Mouse (Mus musculus): Measurements from ENCODE around the gene Zbtb12. TPM values are rescaled to one million over a fixed set of nuclear protein-coding genes. Genes with fewer than 3 reads are reported as not detected.
"Not testable (repeated sequence)": the region's sequence is repeated elsewhere in the genome, so short reads cannot be mapped to it uniquely, and the experiment has no call there.

Gene Zbtb12
- polyA plus RNA-seq, 1 experiment from 2014 or later: 0.41 TPM

DNA sequence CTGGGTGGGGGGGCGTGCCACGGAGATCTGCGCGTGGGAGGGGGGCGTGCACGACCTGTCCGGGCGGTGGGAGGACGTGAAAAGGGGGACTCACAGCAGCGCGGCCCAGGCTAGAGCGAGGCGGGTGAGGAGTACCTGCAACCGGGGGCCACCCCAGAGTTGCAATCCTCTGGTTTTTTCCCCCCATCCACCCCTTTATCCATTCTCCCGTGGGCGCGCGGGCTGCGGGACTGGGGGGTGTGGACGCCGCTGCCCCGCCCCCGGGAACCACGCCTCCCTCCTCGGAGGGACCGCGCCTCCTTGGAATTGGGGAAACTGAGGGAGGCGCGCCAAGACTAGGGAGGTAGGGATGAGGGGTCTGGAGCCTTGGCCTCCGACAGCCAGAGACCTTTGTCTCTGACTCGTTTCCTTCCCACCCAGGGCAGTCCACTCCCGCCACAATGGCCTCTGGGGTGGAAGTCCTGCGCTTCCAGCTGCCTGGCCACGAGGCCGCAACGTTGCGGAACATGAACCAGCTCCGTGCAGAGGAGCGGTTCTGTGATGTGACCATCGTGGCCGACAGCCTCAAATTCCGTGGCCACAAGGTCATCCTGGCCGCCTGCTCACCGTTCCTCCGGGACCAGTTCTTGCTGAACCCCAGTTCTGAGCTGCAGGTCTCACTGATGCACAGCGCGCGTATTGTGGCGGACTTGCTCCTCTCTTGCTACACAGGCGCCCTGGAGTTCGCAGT, 15.7 kb downstream of the Zbtb12 start:
- peak overlapping the region; percentile 98 for H3K4me2 ChIP-seq
- H3K4me1 ChIP-seq (replicated peaks): peaks cover 72% of the 10 kb centered on the region
- no peaks in the 10 kb centered on the region for H3K9me3 ChIP-seq (replicated peaks)
- 0 out of 2 replicates have a peak, but pooled peaks cover 7% of the 10 kb centered on the region for H3K36me3 ChIP-seq (replicated peaks)
- peak overlapping the region; percentile 84 for H3K27ac ChIP-seq (replicated peaks)
- WGBS (ENCODE audit: insufficient replicate concordance): 14% methylated on average over 51 of the region's 51 CpGs
- peak; percentile 5; the same call in 1 of the 2 replicates for ATAC-seq (ENCODE audit: insufficient read depth)
- H3K27me3 ChIP-seq: no peaks in the 10 kb centered on the region
- peak overlapping the region; percentile 72 for H3K9ac ChIP-seq
- H3K4me3 ChIP-seq (replicated peaks): peak overlapping the region; percentile 73

GRCm38 (mm10) chr17:34895724-34896123, 16.4 kb downstream of the Zbtb12 start:
- Histone ChIP-seq H3K27me3 (no peaks in the 10 kb centered on the region), H3K9ac (no peak overlapping the region), H3K27ac (replicated peaks) (peak overlapping the region; percentile 84), H3K4me2 (peak overlapping the region; percentile 98; the same call in 1 of the 2 replicates), H3K9me3 (replicated peaks) (no peaks in the 10 kb centered on the region), H3K36me3 (replicated peaks) (0 out of 2 replicates have a peak, but pooled peaks cover 7% of the 10 kb centered on the region), H3K4me3 (replicated peaks) (peak overlapping the region; percentile 73; the same call in 1 of the 2 replicates), H3K4me1 (replicated peaks) (peaks cover 78% of the 10 kb centered on the region)
- no peak for ATAC-seq (ENCODE audit: insufficient read depth)
- 91% methylated on average over 15 of the region's 15 CpGs for WGBS (ENCODE audit: insufficient replicate concordance)

DNA sequence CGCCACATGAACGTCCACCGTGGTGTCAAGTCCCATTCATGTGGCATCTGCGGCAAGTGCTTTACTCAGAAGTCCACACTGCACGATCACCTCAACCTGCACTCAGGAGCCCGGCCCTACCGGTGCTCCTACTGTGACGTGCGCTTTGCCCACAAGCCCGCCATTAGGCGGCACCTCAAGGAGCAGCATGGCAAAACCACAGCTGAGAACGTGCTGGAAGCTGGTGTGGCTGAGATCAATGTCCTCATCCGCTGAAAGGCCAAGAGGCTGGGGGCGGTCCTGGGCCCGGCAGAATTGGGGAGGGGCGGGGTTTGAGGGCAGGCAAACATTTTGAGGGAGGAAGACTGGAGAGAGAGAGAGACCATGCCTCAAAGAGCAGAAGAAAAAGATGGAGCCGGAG, 17.1 kb downstream of the Zbtb12 start:
- no peak overlapping the region for H3K9ac ChIP-seq
- 69% methylated on average over 17 of the region's 17 CpGs for whole genome bisulfite sequencing (ENCODE audit: insufficient replicate concordance)
- H3K36me3 ChIP-seq (replicated peaks): 0 out of 2 replicates have a peak, but pooled peaks cover 11% of the 10 kb centered on the region
- H3K4me1 ChIP-seq (replicated peaks): peaks cover 78% of the 10 kb centered on the region
- H3K9me3 ChIP-seq (replicated peaks): no peaks in the 10 kb centered on the region
- no peak overlapping the region for H3K4me3 ChIP-seq (replicated peaks)
- no peak for ATAC-seq (ENCODE audit: insufficient read depth)
- peak overlapping the region; percentile 99 for H3K4me2 ChIP-seq
- H3K27ac ChIP-seq (replicated peaks): 0 out of 2 replicates have a peak overlapping the region, but pooled peaks have one; percentile 19
- H3K27me3 ChIP-seq: no peaks in the 10 kb centered on the region

GRCm38 (mm10) chr17:34897373-34898159, 18.3 kb downstream of the Zbtb12 start:
- H3K27me3 ChIP-seq: no peaks in the 10 kb centered on the region
- H3K27ac ChIP-seq (replicated peaks): peak overlapping the region; percentile 92
- H3K36me3 ChIP-seq (replicated peaks): peaks cover 16% of the 10 kb centered on the region
- no peaks in the 10 kb centered on the region for H3K9me3 ChIP-seq (replicated peaks)
- no peak for ATAC-seq (ENCODE audit: insufficient read depth)
- WGBS (ENCODE audit: insufficient replicate concordance): 5% methylated on average over 10 of the region's 10 CpGs
- H3K4me1 ChIP-seq (replicated peaks): peaks cover 78% of the 10 kb centered on the region
- H3K9ac ChIP-seq: peak overlapping the region; percentile 82
- H3K4me3 ChIP-seq (replicated peaks): peak overlapping the region; percentile 79
- peak overlapping the region; percentile 99 for H3K4me2 ChIP-seq

DNA sequence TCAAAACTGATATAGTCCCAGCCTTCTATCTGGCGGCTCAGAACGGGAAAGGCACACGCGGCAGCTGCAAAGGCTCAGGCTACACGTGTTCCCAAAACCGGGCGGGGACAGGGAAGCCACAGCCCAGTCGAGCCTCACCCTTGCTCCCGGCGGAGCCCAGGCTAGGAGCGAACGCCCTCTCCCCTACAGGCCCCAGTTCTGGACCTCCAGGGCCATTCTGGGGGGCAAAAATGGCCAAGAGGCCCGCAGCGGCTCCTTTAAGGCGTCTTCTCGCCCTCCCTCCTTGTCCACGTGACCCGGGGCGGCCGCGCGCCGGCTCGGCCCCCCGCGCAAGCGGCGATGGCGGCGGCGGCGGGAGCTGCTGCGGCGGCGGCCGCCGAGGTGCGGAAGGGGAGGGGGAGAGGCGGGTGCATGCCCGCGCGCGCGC, 18.9 kb downstream of the Zbtb12 start, which contains the start of the genes C2 and Ehmt2:
C2 (minus strand) TSS at position 106 of the 427 bp plus-strand sequence.
Ehmt2 (plus strand) TSS at position 310 of the 427 bp plus-strand sequence.
- Histone ChIP-seq H3K4me3 (replicated peaks) (peak within 1 kb of the TSS; percentile 79), H3K27ac (replicated peaks) (peak within 1 kb of the TSS; percentile 92), H3K9me3 (replicated peaks) (no peaks in the 10 kb centered on the region), H3K4me1 (replicated peaks) (peaks cover 77% of the 10 kb centered on the region), H3K4me2 (peak within 1 kb of the TSS; percentile 99), H3K36me3 (replicated peaks) (peaks cover 22% of the 10 kb centered on the region), H3K27me3 (no peaks in the 10 kb centered on the region), H3K9ac (peak within 1 kb of the TSS; percentile 82)
- WGBS (ENCODE audit: insufficient replicate concordance): under 1% methylated on average over 22 of the region's 44 CpGs
- peak; percentile 37 for ATAC-seq (ENCODE audit: insufficient read depth)

- Histone ChIP-seq H3K27me3 (no peaks in the 10 kb centered on the region), H3K4me2 (peak overlapping the region; percentile 99), H3K9me3 (replicated peaks) (no peaks in the 10 kb centered on the region), H3K36me3 (replicated peaks) (peaks cover 23% of the 10 kb centered on the region), H3K9ac (peak overlapping the region; percentile 82), H3K4me3 (replicated peaks) (peak overlapping the region; percentile 79), H3K4me1 (replicated peaks) (peaks cover 76% of the 10 kb centered on the region), H3K27ac (replicated peaks) (peak overlapping the region; percentile 92)
- WGBS (ENCODE audit: insufficient replicate concordance): under 1% methylated on average over 21 of the region's 47 CpGs
- no peak for ATAC-seq (ENCODE audit: insufficient read depth)
These were observed 19.4 kb downstream of the Zbtb12 start for GRCm38 (mm10) chr17:34898706-34899052.

- Histone ChIP-seq H3K9me3 (replicated peaks) (no peaks in the 10 kb centered on the region), H3K36me3 (replicated peaks) (peaks cover 24% of the 10 kb centered on the region), H3K4me1 (replicated peaks) (peaks cover 71% of the 10 kb centered on the region), H3K27me3 (no peaks in the 10 kb centered on the region), H3K4me2 (peak overlapping the region; percentile 99), H3K4me3 (replicated peaks) (peak overlapping the region; percentile 79), H3K27ac (replicated peaks) (peak overlapping the region; percentile 92), H3K9ac (peak overlapping the region; percentile 82)
- under 1% methylated on average over 34 of the region's 45 CpGs for WGBS (ENCODE audit: insufficient replicate concordance)
- no peak for ATAC-seq (ENCODE audit: insufficient read depth)
These were observed 20.0 kb downstream of the Zbtb12 start for GRCm38 (mm10) chr17:34899053-34899889.

GRCm38 (mm10) chr17:34899890-34900243, 20.6 kb downstream of the Zbtb12 start:
- no peaks in the 10 kb centered on the region for H3K27me3 ChIP-seq
- H3K4me3 ChIP-seq (replicated peaks): peak overlapping the region; percentile 79
- peak overlapping the region; percentile 82 for H3K9ac ChIP-seq
- H3K36me3 ChIP-seq (replicated peaks): peaks cover 30% of the 10 kb centered on the region
- ATAC-seq (ENCODE audit: insufficient read depth): no peak
- peak overlapping the region; percentile 92 for H3K27ac ChIP-seq (replicated peaks)
- H3K4me1 ChIP-seq (replicated peaks): peaks cover 65% of the 10 kb centered on the region
- peak overlapping the region; percentile 99 for H3K4me2 ChIP-seq
- WGBS (ENCODE audit: insufficient replicate concordance): 2% methylated on average over 5 of the region's 5 CpGs
- H3K9me3 ChIP-seq (replicated peaks): no peaks in the 10 kb centered on the region

- Histone ChIP-seq H3K36me3 (replicated peaks) (peaks cover 39% of the 10 kb centered on the region), H3K4me1 (replicated peaks) (peaks cover 56% of the 10 kb centered on the region)
- H3K27ac ChIP-seq (replicated peaks); H3K4me2 ChIP-seq; H3K27me3 ChIP-seq; H3K9ac ChIP-seq; H3K9me3 ChIP-seq (replicated peaks); H3K4me3 ChIP-seq (replicated peaks); ATAC-seq (ENCODE audit: insufficient read depth): not testable (repeated sequence)
These were observed 21.5 kb downstream of the Zbtb12 start for GRCm38 (mm10) chr17:34900826-34901225.

DNA sequence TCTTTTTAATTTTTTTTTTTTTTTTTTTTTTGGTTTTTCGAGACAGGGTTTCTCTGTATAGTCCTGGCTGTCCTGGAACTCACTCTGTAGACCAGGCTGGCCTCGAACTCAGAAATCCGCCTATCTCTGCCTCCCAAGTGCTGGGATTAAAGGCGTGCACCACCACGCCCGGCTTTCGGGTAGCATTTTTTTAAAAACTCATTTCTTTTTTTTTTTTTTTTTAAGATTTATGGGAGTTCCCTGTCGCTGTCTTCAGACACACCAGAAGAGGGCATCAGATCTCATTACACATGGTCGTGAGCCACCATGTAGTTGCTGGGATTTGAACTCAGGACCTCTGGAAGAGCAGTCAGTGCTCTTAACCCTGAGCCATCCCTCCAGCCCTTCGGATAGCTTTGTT, 22.7 kb downstream of the Zbtb12 start:
- H3K36me3 ChIP-seq (replicated peaks): peaks cover 45% of the 10 kb centered on the region
- not testable (repeated sequence) for ATAC-seq (ENCODE audit: insufficient read depth); H3K9me3 ChIP-seq (replicated peaks); H3K27me3 ChIP-seq; H3K9ac ChIP-seq; H3K4me2 ChIP-seq; H3K27ac ChIP-seq (replicated peaks); H3K4me3 ChIP-seq (replicated peaks)
- WGBS (ENCODE audit: insufficient replicate concordance): 70% methylated on average over 9 of the region's 10 CpGs
- peaks cover 46% of the 10 kb centered on the region for H3K4me1 ChIP-seq (replicated peaks)
